Mouse (Mus musculus) activated CD4-positive, CD25-positive, alpha-beta regulatory T cell, adult 9 weeks (primary cell): ENCODE data around the gene Miip. TPM values are rescaled to one million over a fixed set of nuclear protein-coding genes. Genes with fewer than 3 reads are reported as not detected.

Experiments
- polyA plus RNA-seq: library from polyadenylated mRNA; unstranded; fragments of 100-300 nt; shearing (Covaris generic); gene quantifications from one replicate; pipeline ENCODE4 v1.2.1, GENCODE M21; 2017

Miip gene
- 115 TPM for polyA plus RNA-seq

DNA sequence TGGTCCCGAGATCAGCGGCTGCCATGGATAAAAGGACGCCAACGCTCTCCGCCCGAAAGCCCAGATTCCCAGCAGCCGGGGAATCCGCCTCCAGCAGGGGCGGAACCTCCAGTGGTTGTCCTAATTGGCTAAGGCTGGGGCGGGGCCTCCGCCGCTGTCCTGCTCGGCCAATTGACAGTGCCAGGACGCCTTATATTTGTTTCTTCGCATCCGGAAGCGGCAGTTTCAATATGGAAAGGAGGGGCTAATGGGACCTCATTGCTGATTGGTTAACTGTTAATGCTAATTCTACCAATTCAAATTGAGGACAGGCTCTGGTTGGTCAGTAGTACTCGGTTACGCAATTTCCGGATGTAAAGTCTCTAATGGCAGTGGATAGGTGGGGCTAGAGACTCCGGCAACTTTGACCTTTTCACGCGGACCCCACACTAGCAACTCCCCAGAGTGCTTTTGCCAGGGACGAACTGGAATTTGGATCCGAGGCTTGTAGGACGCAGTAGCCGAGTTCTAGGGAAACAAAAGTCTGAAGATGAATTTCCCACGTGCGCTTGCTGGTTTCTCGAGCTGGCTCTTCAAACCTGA, at the start of gene Miip, which contains the start of gene Fv1:
Gene Miip (minus strand): TSS at position 367 of the 582 bp plus-strand sequence.
Gene Fv1 (plus strand): TSS at position 530 of the 582 bp plus-strand sequence.

DNA sequence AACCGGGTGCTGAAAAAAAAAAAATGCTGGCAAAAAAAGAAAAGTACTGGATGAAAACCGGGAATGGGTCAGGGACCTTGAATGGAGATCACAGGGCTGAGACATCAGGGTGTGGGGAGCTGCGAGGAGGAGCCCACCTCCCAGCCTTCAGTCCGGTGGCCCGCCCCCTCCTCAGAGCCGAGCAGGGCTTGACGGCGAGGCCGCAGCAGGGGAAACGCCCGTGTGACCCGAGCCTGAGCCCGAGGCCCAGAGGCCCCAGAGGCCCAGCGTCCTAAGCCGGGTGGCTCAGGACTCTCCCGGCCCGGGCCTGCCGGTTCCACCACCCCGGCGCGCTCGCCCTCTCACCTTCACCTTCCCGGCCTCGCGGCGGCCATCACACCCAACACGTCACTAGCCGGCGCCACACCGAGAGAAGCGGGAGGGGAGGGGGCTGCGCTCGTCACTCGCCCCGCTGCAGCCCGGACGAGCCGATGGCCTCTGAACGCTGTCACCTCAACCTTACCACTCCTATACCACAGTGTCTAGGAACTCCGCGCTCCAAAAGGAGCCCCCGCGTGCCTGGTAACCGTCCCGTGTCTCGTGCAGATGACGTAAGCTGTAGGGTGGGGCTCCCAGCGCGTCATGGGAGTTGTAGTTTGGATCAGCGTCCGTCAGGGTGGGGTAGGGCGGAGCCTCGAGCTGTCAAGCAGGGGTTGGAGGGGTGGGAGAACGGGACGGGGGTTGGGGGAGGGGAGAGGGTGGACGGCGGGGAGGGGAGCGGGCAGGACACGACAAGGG, 35.9 kb upstream of the Miip start, which contains the start of gene Mfn2:
Gene Mfn2 (minus strand): TSS at position 392 of the 777 bp plus-strand sequence.

DNA sequence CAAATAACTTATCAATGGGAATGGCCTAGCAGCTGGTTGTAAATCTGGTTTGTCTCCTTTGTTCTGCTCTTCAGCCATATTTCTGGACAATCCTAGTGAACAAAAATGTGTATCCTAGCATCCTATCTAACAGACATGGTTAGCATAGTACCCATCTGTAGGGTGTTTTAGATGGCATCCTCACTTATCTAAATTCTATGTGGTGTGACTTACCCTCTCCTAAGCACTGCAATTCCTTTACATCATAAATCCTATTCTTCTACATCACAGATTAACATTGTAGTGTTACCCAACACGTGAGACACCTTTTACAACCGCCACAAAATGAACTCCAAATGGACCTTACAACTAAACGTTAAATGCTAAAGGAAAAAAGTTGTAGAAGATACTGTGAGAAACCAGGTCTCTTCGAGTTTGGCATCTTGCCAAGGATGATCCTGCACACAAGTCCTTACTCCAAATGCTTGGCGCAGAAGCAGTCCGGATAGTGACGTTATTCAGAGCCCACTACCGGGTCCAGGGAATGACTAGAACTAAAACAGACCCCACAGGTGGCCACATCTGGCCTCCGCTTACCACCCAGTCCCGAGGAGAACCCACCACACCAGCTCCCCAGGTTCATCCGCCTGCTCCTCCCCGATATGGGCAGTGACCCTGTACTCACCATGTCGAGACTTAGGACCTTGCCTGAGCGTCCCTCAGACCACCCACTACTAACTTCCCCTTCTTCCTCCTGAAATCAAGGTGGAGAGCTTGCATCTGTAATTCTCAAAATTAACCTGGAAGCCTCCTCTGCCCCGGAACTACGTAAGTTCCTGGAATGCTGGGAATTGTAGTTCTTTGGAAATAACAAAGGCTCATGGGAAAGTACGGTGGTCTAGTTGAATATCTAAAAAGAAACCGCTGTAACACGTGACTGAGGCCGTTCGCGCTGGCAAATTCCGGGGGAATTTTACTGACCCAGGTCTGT, 20.7 kb downstream of the Miip start, which contains the start of gene Zfp933:
Gene Zfp933 (minus strand): TSS at position 753 of the 970 bp plus-strand sequence.

Other genes starting within 250 kb of the Miip start
- 0.43 TPM for gene Zfp979, start 226.3 kb downstream of the Miip start, polyA plus RNA-seq
- not detected for gene Zfp534, start 166.3 kb downstream of the Miip start, polyA plus RNA-seq
- gene Zfp984, start 59.0 kb downstream of the Miip start, polyA plus RNA-seq = 32.1 TPM
- 6.2 TPM for gene Zfp933, start 20.4 kb downstream of the Miip start, polyA plus RNA-seq
- gene Fv1, start 163 bp upstream of the Miip start, polyA plus RNA-seq = 4.8 TPM
- 51.4 TPM for gene Mfn2, start 35.9 kb upstream of the Miip start, polyA plus RNA-seq
- 10.1 TPM for gene Plod1, start 68.0 kb upstream of the Miip start, polyA plus RNA-seq
- gene 2510039O18Rik, start 72.1 kb upstream of the Miip start, polyA plus RNA-seq = 2.8 TPM
- not detected for gene Nppb, start 117.0 kb upstream of the Miip start, polyA plus RNA-seq
- not detected for gene Nppa, start 131.9 kb upstream of the Miip start, polyA plus RNA-seq
- gene Clcn6, start 170.0 kb upstream of the Miip start, polyA plus RNA-seq = 7.8 TPM
- 23.0 TPM for gene Mthfr, start 170.3 kb upstream of the Miip start, polyA plus RNA-seq
- 26.2 TPM for gene Agtrap, start 219.2 kb upstream of the Miip start, polyA plus RNA-seq